Mouse (Mus musculus): Measurements from ENCODE around the gene Ly86. TPM values are rescaled to one million over a fixed set of nuclear protein-coding genes. Genes with fewer than 3 reads are reported as not detected.

Gene Ly86
- total and polyA plus RNA-seq, 3 experiments = 172 to 427 (median 290) TPM

DNA sequence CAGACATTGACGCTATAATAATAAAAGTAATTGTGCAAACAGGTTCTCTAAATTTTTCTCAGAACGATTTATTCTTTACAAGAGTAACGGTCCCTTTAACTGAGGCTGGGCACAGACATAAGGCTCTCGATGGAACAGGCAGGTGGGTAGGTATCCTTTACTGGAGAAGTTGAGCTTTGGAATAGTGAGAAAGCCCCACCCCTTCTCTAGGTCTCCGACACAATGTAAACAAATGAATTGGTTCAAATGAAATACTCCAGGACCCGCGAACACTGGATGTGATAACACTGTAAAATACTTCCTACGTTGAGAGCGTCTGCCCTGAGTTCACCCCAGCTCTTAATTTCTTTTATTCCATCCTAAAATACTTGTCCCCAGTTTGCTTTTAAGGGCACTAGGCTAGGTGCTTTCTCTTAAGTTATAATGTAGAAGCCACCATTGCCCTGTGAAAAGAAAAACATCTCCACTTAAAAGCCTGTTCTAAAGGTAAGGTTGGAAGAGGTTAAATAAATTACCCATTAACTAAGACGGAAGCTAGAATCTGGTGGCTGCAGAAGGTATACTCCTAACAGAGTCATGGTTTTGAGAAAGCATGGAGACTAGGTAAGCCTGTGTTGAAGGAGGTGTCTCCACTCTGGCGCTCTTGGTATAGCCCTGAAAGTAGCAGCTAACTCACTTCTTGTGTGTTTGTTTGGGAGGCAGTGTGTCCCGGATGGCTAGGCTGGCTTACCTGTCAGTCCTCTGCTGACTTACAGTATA is 81.7 kb downstream of the Ly86 start:
- Histone ChIP-seq H3K4me2 (ENCODE audit: insufficient read depth, low read depth, poor library complexity, severe bottlenecking) (no peak overlapping the region), H3K4me3 (replicated peaks in 1 of 3; ENCODE audit: low read depth in 2 of 3, low read length in 2 of 3, poor library complexity in 1 of 3) (no peak overlapping the region), H3K9ac (ENCODE audit: insufficient read depth, low read depth) (no peak overlapping the region), H3K27ac (ENCODE audit: insufficient read depth, low read depth) (no peak overlapping the region), H3K79me2 (replicated peaks; ENCODE audit: control insufficient read depth, extremely low read depth, insufficient read depth, poor library complexity, severe bottlenecking) (no peaks in the 10 kb centered on the region), H3K9me3 (replicated peaks; ENCODE audit: low read length) (peaks cover 6% of the 10 kb centered on the region), H3K4me1 (ENCODE audit: control insufficient read depth in 1 of 2, insufficient read depth in 2 of 2) (peaks cover 0 to 7% of the 10 kb centered on the region in 2 experiments; a peak in 2 of 4 replicates), H3K27me3 (replicated peaks) (no peaks in the 10 kb centered on the region), H3K36me3 (replicated peaks in 1 of 2; ENCODE audit: control insufficient read depth in 1 of 2, insufficient read depth in 1 of 2, low read length in 1 of 2) (peaks cover 0 to 5% of the 10 kb centered on the region in 2 experiments)
- in situ Hi-C loops (cut with MboI; ENCODE audit: low pct_ligation_motif_present, low pct_unique_long_range_greater_than_20kb, low sequenced_read_pairs) (no loop called here), dilution Hi-C loops (cut with MboI; ENCODE audit: extremely low pct_ligation_motif_present, extremely low pct_unique_long_range_greater_than_20kb, low sequenced_read_pairs) (no loop called here)
- TF ChIP-seq MEF2A (IDR thresholded peaks at IDR 0.05; ENCODE audit: borderline replicate concordance, low read depth, low read length) = no peak
- TF ChIP-seq BHLHE40 (IDR thresholded peaks at IDR 0.05; ENCODE audit: low read depth, low read length) = no peak
- TF ChIP-seq HCFC1 (IDR thresholded peaks at IDR 0.05; ENCODE audit: low read depth, low read length) = no peak
- no peak for TF ChIP-seq CHD2 (IDR thresholded peaks at IDR 0.05; ENCODE audit: low read length)
- TF ChIP-seq CTCF (conservative IDR thresholded peaks at IDR 0.05 in 1 of 2, IDR thresholded peaks at IDR 0.05 in 1 of 2; ENCODE audit: low read depth in 2 of 2, low read length in 2 of 2) = no peak
- TF ChIP-seq RCOR1 (conservative IDR thresholded peaks at IDR 0.05; ENCODE audit: low read depth, low read length) = no peak
- TF ChIP-seq USF2 (conservative IDR thresholded peaks at IDR 0.05; ENCODE audit: low read depth, low read length) = no peak
- no peak for TF ChIP-seq ETS1 (conservative IDR thresholded peaks at IDR 0.05; ENCODE audit: low read depth, low read length)
- no peak for TF ChIP-seq NRF1 (IDR thresholded peaks at IDR 0.05; ENCODE audit: low read depth, low read length)
- no peak for TF ChIP-seq EP300 (IDR thresholded peaks at IDR 0.05; ENCODE audit: low read length)
- no peak for TF ChIP-seq RAD21 (IDR thresholded peaks at IDR 0.05; ENCODE audit: low read depth, low read length)
- DNase-seq (ENCODE audit: extremely low read depth) = no peak

DNA sequence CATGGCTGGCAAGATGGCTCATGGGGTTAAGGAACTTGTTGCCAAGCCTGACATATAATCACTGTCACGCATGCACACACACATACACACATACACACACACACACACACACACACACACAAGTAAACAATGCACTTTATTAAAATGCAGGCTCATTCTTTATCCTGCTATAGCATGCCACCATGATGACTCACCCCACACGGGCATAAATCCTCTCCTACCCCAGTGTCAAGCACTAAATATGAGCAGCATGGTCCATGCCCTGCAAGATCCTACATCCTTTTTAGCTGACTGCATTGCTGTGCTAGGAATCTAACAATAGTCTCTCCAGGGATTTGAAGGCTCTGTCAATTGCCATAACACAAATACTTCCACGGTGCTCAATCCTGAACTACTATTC is 83.5 kb downstream of the Ly86 start:
- in situ Hi-C loops (cut with MboI; ENCODE audit: low pct_ligation_motif_present, low pct_unique_long_range_greater_than_20kb, low sequenced_read_pairs) = no loop called here
- no peak for TF ChIP-seq USF2 (conservative IDR thresholded peaks at IDR 0.05; ENCODE audit: low read depth, low read length)
- no peak for TF ChIP-seq TBP (conservative IDR thresholded peaks at IDR 0.05; ENCODE audit: low read depth, low read length)
- no peak for TF ChIP-seq TCF12 (IDR thresholded peaks at IDR 0.05; ENCODE audit: low read depth, low read length)
- no peak for TF ChIP-seq POLR2AphosphoS2 (IDR thresholded peaks at IDR 0.05; ENCODE audit: low read depth, low read length)
- TF ChIP-seq JUND (conservative IDR thresholded peaks at IDR 0.05; ENCODE audit: low read depth, low read length) = no peak
- TF ChIP-seq UBTF (IDR thresholded peaks at IDR 0.05; ENCODE audit: low read depth, low read length) = no peak
- TF ChIP-seq RCOR1 (conservative IDR thresholded peaks at IDR 0.05; ENCODE audit: low read depth, low read length) = no peak
- TF ChIP-seq POLR2A (IDR thresholded peaks at IDR 0.05; ENCODE audit: low read depth, low read length) = no peak
- no peak for TF ChIP-seq USF1 (IDR thresholded peaks at IDR 0.05; ENCODE audit: low read depth, low read length)
- TF ChIP-seq ELF1 (IDR thresholded peaks at IDR 0.05; ENCODE audit: low read depth, low read length) = no peak
- no peak for TF ChIP-seq ETS1 (conservative IDR thresholded peaks at IDR 0.05; ENCODE audit: low read depth, low read length)
- TF ChIP-seq BHLHE40 (IDR thresholded peaks at IDR 0.05; ENCODE audit: low read depth, low read length) = no peak
- TF ChIP-seq ZMIZ1 (IDR thresholded peaks at IDR 0.05; ENCODE audit: low read depth, low read length) = no peak
- H3K27me3 ChIP-seq (replicated peaks) = no peaks in the 10 kb centered on the region
- no peak overlapping the region for H3K4me3 ChIP-seq (replicated peaks in 1 of 3; ENCODE audit: low read depth in 2 of 3, low read length in 2 of 3, poor library complexity in 1 of 3)
- no peaks in the 10 kb centered on the region for H3K79me2 ChIP-seq (replicated peaks; ENCODE audit: control insufficient read depth, extremely low read depth, insufficient read depth, poor library complexity, severe bottlenecking)
- H3K9me3 ChIP-seq (replicated peaks; ENCODE audit: low read length) = peaks cover 6% of the 10 kb centered on the region
- H3K9ac ChIP-seq (ENCODE audit: insufficient read depth, low read depth) = no peak overlapping the region
- no peak overlapping the region for H3K27ac ChIP-seq (ENCODE audit: insufficient read depth, low read depth)
- dilution Hi-C loops (cut with MboI; ENCODE audit: extremely low pct_ligation_motif_present, extremely low pct_unique_long_range_greater_than_20kb, low sequenced_read_pairs) = no loop called here
- H3K4me1 ChIP-seq (ENCODE audit: control insufficient read depth in 1 of 2, insufficient read depth in 2 of 2) = peaks cover 8 to 16% of the 10 kb centered on the region in 2 experiments; a peak in 3 of 4 replicates
- H3K4me2 ChIP-seq (ENCODE audit: insufficient read depth, low read depth, poor library complexity, severe bottlenecking) = no peak overlapping the region
- DNase-seq (ENCODE audit: extremely low read depth) = no peak
- no peaks in the 10 kb centered on the region for H3K36me3 ChIP-seq (replicated peaks in 1 of 2; ENCODE audit: control insufficient read depth in 1 of 2, insufficient read depth in 1 of 2, low read length in 1 of 2)
